Mouse (Mus musculus) neutrophil, adult 5-6 weeks (primary cell): ENCODE measurements around the gene Capzb. TPM values are rescaled to one million over a fixed set of nuclear protein-coding genes. Genes with fewer than 3 reads are reported as not detected.

ENCODE experiments used
- ATAC-seq: fragments of 151-379, 151-347 bp; 2 replicates; pipeline ENCODE4 v1.8.0; 2017; ENCODE audit warnings: mild to moderate bottlenecking, moderate TSS enrichment; ENCODE audit not compliant: insufficient number of reproducible peaks, poor library complexity, low FRiP score, severe bottlenecking; ENCODE audit errors: extremely low read depth
- total RNA-seq: library from RNA; stranded (forward); fragments of 200-1000 nt; gene quantifications from 2 replicates; pipeline ENCODE4 v1.2.3, GENCODE M21; 2017

Gene Capzb
- total RNA-seq, 1 experiment from 2014 or later, result 180 TPM

DNA sequence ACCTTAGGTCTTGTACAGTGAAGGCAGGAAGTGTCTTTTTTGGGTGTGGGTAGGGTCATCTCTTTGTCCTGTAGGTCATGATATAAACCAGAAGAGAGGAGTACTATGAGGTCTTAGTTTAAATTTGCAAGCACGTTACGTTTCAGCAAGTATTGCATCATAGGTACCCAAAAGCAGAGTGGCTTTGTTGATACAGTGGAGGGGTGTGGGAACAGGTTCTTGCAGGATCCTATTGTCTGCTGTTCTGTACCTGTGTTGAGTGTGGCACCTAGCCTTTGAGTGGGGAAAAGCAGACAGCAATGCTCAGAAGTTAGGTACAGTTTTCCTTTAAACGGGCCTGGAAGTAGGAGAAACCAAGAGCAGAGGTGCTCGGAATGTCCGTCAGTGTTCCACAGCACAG lies 36.6 kb downstream of the Capzb start:
- ATAC-seq, result no peak

DNA sequence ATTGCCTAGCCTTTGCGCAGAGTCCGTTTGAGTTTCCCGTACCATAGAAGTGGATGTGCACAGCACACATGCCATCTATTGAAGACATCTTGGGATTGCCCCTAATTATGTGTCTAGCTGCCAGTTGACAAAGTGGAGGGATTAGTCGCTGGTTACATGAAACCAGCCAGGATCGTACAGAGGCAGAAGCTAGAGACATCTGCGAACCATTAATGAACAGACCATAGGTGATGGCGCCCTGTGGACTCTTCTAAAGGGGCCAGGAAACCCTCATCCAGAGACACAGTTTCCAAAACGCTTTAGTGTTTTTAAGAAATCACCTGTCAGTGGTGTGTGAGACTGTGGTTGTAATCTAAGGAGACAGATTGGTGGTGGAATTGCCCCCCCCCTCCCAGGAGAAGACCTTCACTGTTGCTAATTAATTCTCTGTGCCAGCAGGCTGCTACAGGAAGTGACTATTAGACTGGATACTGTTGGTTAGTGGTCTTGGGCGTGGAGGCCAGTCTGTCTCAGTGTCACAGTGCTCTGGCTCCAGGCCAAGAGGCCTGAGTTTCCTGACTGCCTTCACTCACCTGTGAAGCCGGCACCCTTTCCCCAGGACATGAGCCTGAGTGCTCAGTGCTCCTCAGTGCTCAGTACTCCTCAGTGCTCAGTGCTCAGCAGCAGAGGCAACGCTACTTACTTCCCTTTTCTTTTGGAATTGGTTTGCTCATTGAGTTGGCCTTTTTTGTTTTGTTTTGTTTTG lies 37.8 kb downstream of the Capzb start:
- peak; percentile 27; the same call in 1 of the 2 replicates for ATAC-seq

DNA sequence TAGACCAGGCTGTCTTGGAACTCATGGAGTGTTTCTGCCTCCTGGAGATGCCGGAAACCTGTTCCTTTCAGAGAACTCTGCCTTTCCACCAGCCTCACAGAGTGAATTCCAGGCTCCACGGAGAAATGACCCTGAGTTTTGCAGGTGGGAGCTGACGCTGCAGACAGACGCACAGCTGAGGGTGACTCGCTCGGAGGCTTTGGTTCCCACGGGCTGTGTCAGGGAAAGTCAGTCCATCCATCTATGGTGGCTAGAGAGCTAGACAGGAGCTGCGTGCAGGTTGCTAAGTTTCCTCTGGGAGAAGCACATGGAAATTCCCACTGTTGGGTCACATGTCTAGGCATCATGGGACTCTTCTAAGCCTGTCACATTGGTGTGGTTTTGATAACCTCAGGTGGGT lies 38.5 kb downstream of the Capzb start:
- no peak for ATAC-seq

DNA sequence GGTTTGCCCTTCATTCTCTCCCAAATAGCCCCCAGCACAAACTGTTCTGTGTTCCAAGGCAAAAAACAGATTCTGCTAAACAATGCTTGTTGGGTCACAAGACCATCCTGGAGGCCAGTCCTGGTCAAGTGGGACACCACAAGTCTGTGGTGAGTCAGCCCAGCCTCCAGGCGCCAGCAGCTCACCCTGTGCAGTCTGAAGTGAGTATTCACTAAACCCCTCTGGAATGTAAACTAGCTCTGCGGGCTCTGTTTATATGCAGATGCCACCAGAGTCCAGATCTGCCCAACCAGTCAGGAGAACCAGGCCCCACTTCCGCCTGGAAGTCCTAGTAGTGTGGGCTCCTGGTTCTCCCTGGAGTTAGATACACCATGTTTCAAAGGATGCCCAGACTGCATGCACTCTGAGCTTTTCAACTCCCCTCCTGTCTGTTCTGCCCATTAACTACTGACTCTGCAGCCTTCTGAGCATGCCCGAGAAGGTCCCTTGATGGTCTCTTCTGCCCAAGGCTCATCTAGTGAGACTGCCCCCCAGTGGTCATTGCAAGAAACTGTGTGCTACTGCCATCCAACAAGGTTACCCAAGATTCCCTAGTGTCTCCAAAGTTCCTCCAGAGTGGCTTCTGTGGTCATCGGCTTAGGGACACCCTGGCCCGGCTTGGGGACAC lies 39.9 kb downstream of the Capzb start:
- ATAC-seq, result no peak

DNA sequence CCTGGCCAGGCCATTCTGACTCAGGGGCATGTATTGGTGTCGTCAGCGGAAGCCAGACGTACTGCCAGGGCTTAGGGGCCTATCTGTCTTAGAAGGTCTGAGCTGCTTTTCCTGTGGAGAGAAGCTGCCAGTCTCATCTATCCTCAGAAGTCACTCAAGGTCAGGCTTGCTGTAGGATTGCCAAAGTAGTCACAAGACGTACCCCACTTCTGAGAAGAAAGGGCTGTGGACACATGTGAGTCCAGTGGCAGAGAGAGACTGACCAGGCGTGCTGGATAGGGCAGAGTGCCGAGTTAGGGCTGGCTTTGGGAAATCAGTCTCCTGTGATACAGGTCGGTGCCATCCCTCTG lies 40.4 kb downstream of the Capzb start:
- ATAC-seq, result no peak

DNA sequence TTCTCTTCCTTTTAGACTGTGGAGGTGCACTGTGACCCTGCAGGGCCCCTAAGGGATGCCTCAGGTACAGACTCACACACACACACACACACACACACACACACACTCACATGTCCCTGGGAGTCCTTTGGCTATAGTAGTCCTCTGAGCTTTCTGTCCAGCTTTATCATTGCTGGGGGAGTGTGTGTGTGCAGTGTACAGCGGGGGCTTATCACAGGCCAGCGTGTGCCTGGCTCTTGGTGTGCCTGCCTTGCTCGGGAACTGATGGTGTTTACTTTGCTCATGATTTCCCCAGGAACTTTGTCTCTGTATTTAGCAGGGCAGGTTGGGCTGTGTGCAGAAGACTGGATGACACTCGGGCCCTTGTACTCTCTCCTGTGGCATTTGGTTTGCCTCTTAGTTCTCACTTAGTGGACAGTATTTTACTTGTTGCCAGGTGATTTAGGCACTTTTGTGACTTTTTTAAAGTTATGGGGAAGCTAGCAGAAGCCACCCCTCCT lies 41.1 kb downstream of the Capzb start:
- ATAC-seq, result no peak

DNA sequence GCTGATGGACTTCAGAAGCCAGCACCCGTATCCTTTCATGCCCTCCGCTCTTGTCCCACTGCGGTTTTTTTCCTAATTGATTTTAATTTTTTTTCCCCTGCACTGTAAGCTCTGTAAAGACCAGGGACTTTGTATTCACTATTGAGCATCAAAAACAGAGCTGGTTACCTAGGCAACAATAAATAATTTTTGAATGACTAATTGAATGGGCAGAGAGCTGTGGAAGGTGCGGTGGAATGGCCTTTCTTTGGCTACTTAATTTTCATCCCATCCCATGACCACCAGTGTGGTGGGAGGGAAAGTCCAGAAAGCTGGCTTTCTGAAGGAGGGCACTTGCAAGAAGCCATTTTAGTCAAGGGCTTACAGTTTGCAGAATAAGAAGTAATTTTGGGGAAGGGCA lies 41.6 kb downstream of the Capzb start:
- ATAC-seq, result no peak

DNA sequence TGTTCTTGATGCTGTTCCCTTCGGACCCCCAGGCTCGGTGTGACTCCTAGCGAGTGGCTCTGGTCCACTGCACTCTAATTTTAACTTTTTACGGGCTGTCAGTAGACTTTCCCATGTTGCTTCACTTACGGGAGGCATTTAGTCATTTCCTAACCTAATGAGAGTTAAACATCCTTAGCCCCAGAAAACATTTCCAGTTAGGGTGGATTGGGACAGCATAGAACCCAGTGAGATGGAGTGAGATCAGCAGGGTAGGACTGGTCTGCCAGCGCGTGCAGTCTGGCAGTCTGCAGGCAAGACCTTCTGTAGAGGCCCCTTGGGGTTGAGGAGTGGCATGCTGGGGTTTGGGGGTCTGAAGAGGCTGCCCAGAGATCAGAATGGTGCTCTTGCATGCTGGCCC lies 42.9 kb downstream of the Capzb start:
- no peak for ATAC-seq

DNA sequence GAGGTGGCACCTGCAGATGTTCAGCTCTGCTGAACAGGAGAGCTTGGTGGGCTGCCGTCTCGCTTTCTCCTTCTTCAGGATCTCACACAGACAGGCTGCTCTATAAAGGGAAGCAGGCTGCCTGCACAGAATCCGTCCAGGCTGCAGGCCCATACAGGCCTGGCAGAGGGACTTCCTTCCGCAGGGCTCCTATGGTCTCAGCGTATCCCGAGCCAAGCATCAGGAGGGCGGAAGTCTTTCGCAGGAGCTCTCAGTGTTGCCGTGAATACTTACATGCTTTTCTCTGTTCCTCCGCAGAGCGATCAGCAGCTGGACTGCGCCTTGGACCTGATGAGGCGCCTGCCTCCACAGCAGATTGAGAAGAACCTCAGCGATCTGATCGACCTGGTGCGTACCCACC lies 45.9 kb downstream of the Capzb start:
- ATAC-seq, result no peak

DNA sequence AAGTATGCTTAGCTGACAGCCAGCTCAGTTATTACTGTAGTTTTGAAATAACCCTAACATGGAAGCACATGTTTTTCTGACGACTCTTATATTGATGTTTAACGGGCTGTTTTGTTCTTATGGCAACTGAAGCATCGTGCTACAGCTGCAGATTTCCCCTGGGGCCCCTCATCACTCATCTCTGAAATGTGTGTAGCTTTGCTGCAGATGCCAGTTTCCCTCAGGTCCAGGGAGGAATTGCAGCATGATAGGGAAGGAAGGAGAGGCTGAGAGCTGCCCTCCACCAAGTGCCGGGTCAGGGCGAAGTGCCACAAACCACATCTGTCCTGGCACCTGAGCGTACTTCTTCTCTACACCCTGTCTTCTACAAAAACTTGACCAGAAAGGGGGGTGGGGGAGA lies 47.6 kb downstream of the Capzb start:
- no peak for ATAC-seq

DNA sequence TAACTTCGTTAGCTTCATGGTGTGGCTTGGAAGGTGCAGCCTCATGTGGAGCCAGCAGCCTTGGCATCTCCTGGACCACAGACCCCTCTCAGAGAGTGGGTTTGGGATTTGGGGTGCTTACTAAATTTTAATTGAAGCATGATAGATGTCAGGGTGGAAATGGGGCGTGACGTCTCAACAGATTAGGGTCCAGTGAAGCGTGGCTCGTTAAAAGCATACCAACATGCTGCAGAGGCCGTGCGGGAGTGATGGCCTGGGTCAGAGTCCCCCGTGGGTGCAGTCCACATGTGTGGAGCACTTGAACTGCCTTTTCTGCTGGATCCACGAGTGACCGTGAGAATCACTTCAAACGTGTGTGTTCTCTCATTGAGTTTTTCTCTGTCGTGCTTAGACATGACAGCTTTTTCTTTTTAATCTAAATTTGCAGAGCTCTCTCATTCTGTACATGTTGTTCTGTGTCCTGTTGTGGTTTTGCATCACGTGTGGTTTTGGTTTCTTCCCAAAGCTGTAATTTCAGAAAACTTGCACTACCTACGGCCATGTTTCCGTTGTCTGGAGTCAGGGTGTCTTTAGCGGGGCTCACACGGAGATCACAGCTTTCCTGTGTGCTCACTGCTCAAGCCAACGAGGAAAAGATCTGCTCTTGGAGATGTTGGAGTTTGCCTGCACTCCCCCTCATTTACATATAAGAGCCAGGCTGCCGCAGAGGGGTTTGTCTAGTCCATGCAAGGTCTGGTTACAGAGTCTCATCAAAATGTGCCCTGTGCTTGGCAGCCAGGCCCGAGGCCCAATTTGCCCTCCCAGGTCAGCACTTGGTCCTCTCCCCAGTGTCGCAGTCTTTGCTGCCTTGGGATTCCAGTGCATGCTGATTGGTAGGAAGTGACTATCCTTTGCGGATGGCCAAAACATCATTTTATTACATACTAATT lies 49.2 kb downstream of the Capzb start:
- ATAC-seq, result no peak

DNA sequence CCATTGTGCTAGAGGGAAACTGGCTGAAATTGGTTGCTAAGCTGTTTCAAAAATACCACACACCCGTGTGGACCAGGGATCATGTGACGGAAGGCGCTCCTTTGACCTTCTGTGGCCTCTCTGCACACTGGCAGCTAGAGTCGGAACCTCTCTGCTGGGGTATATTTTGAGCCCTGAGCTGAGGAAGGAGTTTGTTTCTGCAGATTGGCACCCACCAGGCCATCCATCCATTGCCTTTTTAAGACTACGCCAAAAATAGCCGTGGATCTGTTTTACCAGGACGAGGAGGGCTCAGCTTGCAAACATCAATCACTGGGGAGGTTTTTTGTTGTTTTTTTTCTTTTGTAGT lies 49.9 kb downstream of the Capzb start:
- no peak for ATAC-seq

DNA sequence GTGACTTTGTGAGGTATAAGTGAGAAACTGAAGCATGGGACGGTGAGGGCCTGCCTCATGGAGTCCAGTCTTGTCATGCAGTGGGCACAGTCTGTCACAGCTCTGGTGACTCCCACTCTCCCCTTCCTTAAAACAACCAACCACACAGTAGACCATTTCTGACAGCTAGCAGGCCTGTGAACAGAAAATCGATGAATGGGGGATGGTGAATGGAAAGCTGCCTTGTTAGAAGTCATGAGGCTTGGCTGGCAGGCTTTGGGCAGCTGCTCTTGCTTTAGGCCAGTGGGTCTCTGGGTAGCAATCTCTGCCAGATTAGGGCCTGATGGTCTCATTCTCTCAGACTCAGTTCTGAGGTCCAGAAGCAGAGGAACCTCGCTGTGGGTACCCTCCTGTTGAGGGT lies 51.5 kb downstream of the Capzb start:
- ATAC-seq, result no peak

DNA sequence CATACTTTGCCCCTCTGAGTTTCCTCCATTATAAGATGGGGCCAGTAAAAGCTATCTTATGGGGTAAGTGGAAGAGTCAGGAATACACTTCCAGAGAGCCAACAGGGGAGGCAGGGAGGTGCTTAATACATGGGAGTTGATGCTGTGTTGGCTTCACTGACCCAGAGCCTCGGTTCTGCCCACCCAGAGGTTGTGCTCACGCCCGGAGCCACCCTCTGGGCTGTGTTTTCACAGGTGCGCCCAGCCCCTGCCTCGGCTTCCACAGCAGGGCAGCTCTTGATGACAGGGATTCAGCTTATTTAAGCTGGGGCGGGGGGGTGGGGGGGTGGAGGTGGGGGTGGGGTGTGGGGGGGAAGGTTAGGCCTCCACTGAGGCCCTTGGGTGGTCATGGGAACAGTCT lies 52.1 kb downstream of the Capzb start:
- no peak for ATAC-seq

DNA sequence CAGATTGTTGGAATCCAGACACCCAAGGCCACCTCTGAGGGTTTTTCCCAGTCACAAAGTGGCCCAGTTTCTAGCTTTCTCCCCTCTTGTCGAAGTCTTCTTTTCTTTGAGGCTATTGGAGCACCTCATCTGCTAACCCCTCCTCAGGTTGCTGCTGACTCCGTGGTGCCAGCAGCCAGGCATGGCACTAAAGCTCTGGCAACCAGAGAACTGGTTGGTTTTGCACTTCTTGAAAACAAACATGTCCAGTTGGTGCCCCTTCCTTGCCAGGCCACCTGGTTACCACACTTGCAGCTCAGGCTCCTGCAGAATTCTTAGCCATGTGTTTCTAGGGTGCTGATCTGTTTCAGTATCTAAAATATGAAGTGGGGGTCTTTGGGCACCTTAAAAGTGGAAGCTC lies 52.8 kb downstream of the Capzb start:
- ATAC-seq, result no peak

DNA sequence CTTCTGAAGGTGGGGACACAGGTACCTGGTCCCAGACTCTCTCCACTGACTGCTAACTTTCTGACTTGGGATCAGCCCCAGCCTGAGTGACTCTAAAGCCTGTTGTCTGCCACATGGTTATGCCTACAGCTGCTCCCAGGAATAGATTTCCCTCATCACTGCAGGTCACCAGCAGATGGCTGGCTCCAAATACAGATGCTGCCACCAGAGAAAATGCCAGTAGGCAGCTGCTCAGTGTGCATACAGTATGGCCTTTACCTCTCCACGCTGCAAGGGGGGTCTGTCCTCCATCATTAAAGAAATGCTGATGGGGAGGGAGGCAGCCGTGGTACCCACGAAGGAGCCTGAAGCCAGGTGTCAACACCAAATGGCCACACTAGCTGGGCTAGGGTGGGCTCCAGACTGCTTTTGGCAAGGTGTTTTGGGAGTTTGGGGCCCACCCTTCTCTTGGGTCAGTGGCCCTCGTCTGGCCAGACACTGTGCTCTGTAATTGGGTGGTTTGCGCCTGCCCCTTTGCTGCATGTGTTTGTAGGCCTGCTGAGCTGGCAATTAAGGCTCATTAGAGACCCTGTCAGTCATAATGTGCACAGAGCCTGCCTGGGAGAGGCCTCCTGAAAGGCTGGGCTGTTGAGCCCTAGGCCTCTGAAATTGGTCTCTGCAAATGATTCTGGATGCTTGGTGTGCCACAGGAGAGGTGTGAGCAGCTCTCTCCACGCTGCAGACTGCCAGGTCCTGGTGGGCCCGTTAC lies 53.6 kb downstream of the Capzb start:
- no peak for ATAC-seq

DNA sequence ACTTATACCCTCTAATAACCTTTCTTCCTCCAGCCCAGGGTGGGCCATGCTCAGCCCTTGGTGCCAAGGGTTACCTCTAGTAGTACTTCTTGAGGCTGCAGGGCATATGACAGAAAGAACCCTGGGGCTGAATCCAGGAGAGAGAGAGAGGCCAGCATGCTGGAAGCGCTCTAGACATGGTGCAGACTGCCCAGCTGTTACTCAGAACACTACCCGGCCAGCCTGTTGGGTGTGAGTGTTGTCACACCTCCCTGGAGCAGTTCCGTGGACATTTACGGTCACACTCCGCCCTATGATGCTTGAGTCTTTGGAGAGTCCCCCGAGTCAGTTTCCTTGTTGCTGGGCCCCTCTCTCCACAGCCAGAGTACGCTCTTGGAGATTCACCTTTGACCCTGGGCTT lies 55.3 kb downstream of the Capzb start:
- no peak for ATAC-seq

DNA sequence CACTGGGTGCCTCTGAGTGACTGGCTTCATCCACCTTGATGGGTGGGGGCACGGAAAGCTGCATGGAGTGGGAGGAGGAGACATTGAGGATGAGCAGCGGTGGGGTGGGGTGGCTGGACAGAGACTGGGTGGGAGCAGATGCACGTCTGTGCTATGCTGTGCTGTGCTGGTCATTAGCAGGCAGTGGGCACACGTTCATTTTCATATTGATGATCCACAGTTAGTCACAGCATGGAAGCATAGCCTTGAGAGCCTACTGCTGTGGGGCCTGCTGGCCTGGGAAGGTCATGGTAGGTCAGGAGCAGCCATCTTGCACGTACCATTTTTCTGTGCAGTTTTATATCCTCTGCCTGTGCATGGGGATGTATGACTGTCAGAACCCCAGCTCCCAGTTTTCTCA lies 56.0 kb downstream of the Capzb start:
- no peak for ATAC-seq

DNA sequence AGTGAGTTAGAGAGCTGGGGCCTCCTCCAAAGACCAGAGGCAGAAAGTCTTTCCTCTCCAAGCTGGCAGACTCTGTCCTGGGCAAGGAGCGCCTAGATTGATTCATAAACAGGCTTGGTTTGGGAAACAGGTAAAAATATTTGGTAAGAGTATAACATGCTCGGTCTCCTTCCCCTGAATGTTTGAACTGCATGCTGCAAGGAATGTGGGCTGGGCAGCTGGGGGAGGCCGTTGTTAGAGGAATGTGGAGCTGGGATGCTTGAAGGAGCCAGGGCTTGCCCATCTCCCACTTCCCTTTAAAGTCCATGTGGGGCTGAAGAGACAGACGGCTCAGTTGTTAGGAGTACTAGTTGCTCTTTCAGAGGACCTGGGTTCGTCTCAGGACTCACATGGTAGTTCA lies 57.3 kb downstream of the Capzb start:
- ATAC-seq, result no peak
